Mouse (Mus musculus) ES-E14 (cell line): ENCODE data around the gene Itga9. TPM values are rescaled to one million over a fixed set of nuclear protein-coding genes. Genes with fewer than 3 reads are reported as not detected.
A peak's percentile ranks its signal among the peaks of the same experiment; 100 is the strongest.

ENCODE experiments used
- DNase-seq: peaks from one replicate; pipeline ENCODE4 v3.0.0-alpha.2; 2013; ENCODE audit warnings: low read depth, low spot score
- H3K27ac ChIP-seq: 2 replicates; pipeline ENCODE4 v1.5.1; 2012; ENCODE audit warnings: low read depth, mild to moderate bottlenecking, low read length, moderate library complexity, mixed read lengths; ENCODE audit not compliant: poor library complexity, insufficient read depth, severe bottlenecking
- H3K36me3 ChIP-seq: 2 replicates; pipeline ENCODE4 v1.6.1; 2012; ENCODE audit warnings: mild to moderate bottlenecking, low read length, moderate library complexity, mixed read lengths; ENCODE audit not compliant: control insufficient read depth, poor library complexity, insufficient read depth, severe bottlenecking
- H3K4me1 ChIP-seq, 2 experiments: fragments of 150-350 bp in 1 of 2; sonication (generic) in 1 of 2; 2 replicates each; pipeline ENCODE4 v1.6.1; 2012; ENCODE audit warnings: low read length in 2 of 2, mild to moderate bottlenecking in 1 of 2, mixed read lengths in 1 of 2; ENCODE audit not compliant: control insufficient read depth in 2 of 2, insufficient read depth in 2 of 2, poor library complexity in 1 of 2
- H3K4me3 ChIP-seq, 2 experiments: fragments of 150-350 bp in 1 of 2; sonication (generic) in 1 of 2; 2 replicates each; pipeline ENCODE4 v1.5.1; 2012; ENCODE audit warnings: low read length in 2 of 2, low read depth in 1 of 2, mild to moderate bottlenecking in 1 of 2, mixed read lengths in 1 of 2; ENCODE audit not compliant: insufficient read depth in 1 of 2, poor library complexity in 1 of 2, severe bottlenecking in 1 of 2
- H3K9ac ChIP-seq: 2 replicates; pipeline ENCODE4 v1.6.1; 2012; ENCODE audit warnings: low read depth, mild to moderate bottlenecking, low read length, mixed read lengths; ENCODE audit not compliant: poor library complexity, insufficient read depth, severe bottlenecking
- H3K9me3 ChIP-seq: fragments of 150-350 bp; sonication (generic); 2 replicates; pipeline ENCODE4 v1.6.1; 2012; ENCODE audit warnings: low read depth, mild to moderate bottlenecking, low read length; ENCODE audit not compliant: control insufficient read depth, insufficient read depth
- CHD2 ChIP-seq: IDR thresholded peaks from 2 replicates; pipeline ENCODE4 v1.6.1; 2014; ENCODE audit warnings: mild to moderate bottlenecking, low read depth, low read length, inconsistent platforms
- HCFC1 ChIP-seq: IDR thresholded peaks from 2 replicates; pipeline ENCODE4 v1.6.1; 2012; ENCODE audit warnings: low read length, inconsistent platforms, borderline replicate concordance; ENCODE audit not compliant: insufficient read depth
- MAFK ChIP-seq: IDR thresholded peaks from 2 replicates; pipeline ENCODE4 v1.6.1; 2014; ENCODE audit warnings: mild to moderate bottlenecking, low read depth, low read length, inconsistent platforms; ENCODE audit not compliant: insufficient read depth
- ZC3H11A ChIP-seq: IDR thresholded peaks from 2 replicates; pipeline ENCODE4 v1.6.1; 2012; ENCODE audit warnings: low read depth, mild to moderate bottlenecking, inconsistent platforms, low read length, borderline replicate concordance
- ZNF384 ChIP-seq: IDR thresholded peaks from 2 replicates; pipeline ENCODE4 v1.6.1; 2012; ENCODE audit warnings: low read depth, low read length, inconsistent platforms
- in situ Hi-C, 2 experiments: fragments of 600-800 bp; cut with MboI; formaldehyde crosslinking; loops; one replicate each; pipeline ENCODE4 v1.15.1; 2025; ENCODE audit warnings: low sequenced_read_pairs in 2 of 2, inconsistent platforms in 1 of 2; ENCODE audit not compliant: unreplicated experiment in 2 of 2
- total RNA-seq: library from RNA; depleted of rRNA; stranded (reverse); fragments of 300-350 nt; gene quantifications from 2 replicates; pipeline ENCODE4 v1.2.3, GENCODE M21; 2012

The Itga9 gene
- total RNA-seq, 1 experiment = 19.7 TPM

- H3K27ac ChIP-seq = no peak within 1 kb of the TSS
- H3K4me3 ChIP-seq = peak within 1 kb of the TSS; percentile 88 to 92
- no peaks in the 10 kb centered on the region for H3K36me3 ChIP-seq
- peak within 1 kb of the TSS; percentile 72 for H3K9ac ChIP-seq
- H3K9me3 ChIP-seq = no peaks in the 10 kb centered on the region
- peaks cover 0 to 6% of the 10 kb centered on the region in 2 experiments; a peak in 1 of 4 replicates for H3K4me1 ChIP-seq
- in situ Hi-C loops = no loop called here
- TF ChIP-seq CHD2 (no peak), HCFC1 (no peak), MAFK (no peak), ZNF384 (no peak), ZC3H11A (no peak)
- no peak for DNase-seq
These were observed 319.7 kb downstream of the Itga9 start, which contains the start of gene Ctdspl for GRCm38 (mm10) chr9:118926111-118926650. Gene Ctdspl, plus strand, starts transcription at chr9:118926453.

GRCm38 (mm10) chr9:118926688-118927321 lies 320.3 kb downstream of the Itga9 start:
- Histone ChIP-seq H3K4me1 (peaks cover 0 to 6% of the 10 kb centered on the region in 2 experiments; a peak in 1 of 4 replicates), H3K4me3 (peak overlapping the region; percentile 49 to 88), H3K36me3 (no peaks in the 10 kb centered on the region), H3K9me3 (no peaks in the 10 kb centered on the region), H3K9ac (peak overlapping the region; percentile 72), H3K27ac (no peak overlapping the region)
- no peak for DNase-seq
- no peak for TF ChIP-seq ZC3H11A
- TF ChIP-seq CHD2 = no peak
- in situ Hi-C loops = no loop called here

GRCm38 (mm10) chr9:118927501-118927900 lies 321.0 kb downstream of the Itga9 start:
- Histone ChIP-seq H3K4me1 (peaks cover 0 to 6% of the 10 kb centered on the region in 2 experiments; a peak in 1 of 4 replicates), H3K9me3 (no peaks in the 10 kb centered on the region), H3K9ac (no peak overlapping the region), H3K27ac (no peak overlapping the region), H3K4me3 (no peak overlapping the region), H3K36me3 (no peaks in the 10 kb centered on the region)
- TF ChIP-seq ZC3H11A (no peak), MAFK (no peak), CHD2 (no peak), HCFC1 (no peak), ZNF384 (no peak)
- in situ Hi-C loops = no loop called here
- no peak for DNase-seq

DNA sequence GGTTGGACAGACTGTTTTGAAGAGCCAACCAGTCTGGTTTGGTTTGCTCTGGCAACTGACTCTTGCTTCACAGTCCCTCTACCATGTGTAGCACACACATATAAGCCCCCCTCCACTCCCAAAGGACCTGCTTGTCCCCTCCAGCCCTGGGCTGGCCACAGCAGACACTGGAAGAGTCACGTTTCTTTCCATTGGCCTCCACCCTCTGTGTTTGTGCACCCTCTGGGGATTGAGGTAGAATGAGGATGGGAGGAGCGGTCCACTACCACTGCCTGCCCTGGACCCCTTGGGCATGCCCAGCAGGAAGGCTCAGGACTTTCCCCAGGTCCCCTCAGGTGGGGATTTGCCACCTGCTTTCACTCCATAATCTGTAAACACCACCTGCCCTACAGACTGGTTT lies 321.5 kb downstream of the Itga9 start:
- no peak overlapping the region for H3K9ac ChIP-seq
- H3K9me3 ChIP-seq = no peaks in the 10 kb centered on the region
- H3K36me3 ChIP-seq = no peaks in the 10 kb centered on the region
- peaks cover 0 to 6% of the 10 kb centered on the region in 2 experiments; a peak in 1 of 4 replicates for H3K4me1 ChIP-seq
- no peak for DNase-seq
- H3K27ac ChIP-seq = no peak overlapping the region
- H3K4me3 ChIP-seq = no peak overlapping the region
- TF ChIP-seq ZC3H11A = no peak
- no peak for TF ChIP-seq ZNF384
- TF ChIP-seq CHD2 = no peak
- no peak for TF ChIP-seq HCFC1
- TF ChIP-seq MAFK = no peak
- in situ Hi-C loops = no loop called here

GRCm38 (mm10) chr9:118928656-118929055 lies 322.2 kb downstream of the Itga9 start:
- in situ Hi-C loops = no loop called here
- Histone ChIP-seq H3K27ac (no peak overlapping the region), H3K4me3 (no peak overlapping the region)

More at GRCm38 (mm10) chr9:118928656-118929055, 322.2 kb downstream of the Itga9 start:
- TF ChIP-seq ZC3H11A (no peak), HCFC1 (no peak), ZNF384 (no peak), MAFK (no peak), CHD2 (no peak)
- DNase-seq = no peak
- H3K4me1 ChIP-seq = peaks cover 0 to 6% of the 10 kb centered on the region in 2 experiments; a peak in 1 of 4 replicates
- H3K9me3 ChIP-seq = no peaks in the 10 kb centered on the region
- H3K36me3 ChIP-seq = no peaks in the 10 kb centered on the region
- no peak overlapping the region for H3K9ac ChIP-seq
